Mouse (Mus musculus) common myeloid progenitor, adult 5-6 weeks (primary cell): Measurements from ENCODE around the gene Atp2b4. TPM values are rescaled to one million over a fixed set of nuclear protein-coding genes. Genes with fewer than 3 reads are reported as not detected.

Source experiments
- ATAC-seq: replicated peaks from 2 replicates; pipeline ENCODE4 v1.8.0; 2016; ENCODE audit warnings: low read depth, mild to moderate bottlenecking, moderate TSS enrichment, inconsistent platforms; ENCODE audit not compliant: poor library complexity, severe bottlenecking
- total RNA-seq: library from RNA; stranded (forward); fragments of 200-1000, 187-1606 nt; gene quantifications from 2 replicates; pipeline ENCODE4 v1.2.3, GENCODE M21; 2017

Atp2b4 gene
- total RNA-seq, 1 experiment from 2014 or later, result 63.4 TPM

DNA sequence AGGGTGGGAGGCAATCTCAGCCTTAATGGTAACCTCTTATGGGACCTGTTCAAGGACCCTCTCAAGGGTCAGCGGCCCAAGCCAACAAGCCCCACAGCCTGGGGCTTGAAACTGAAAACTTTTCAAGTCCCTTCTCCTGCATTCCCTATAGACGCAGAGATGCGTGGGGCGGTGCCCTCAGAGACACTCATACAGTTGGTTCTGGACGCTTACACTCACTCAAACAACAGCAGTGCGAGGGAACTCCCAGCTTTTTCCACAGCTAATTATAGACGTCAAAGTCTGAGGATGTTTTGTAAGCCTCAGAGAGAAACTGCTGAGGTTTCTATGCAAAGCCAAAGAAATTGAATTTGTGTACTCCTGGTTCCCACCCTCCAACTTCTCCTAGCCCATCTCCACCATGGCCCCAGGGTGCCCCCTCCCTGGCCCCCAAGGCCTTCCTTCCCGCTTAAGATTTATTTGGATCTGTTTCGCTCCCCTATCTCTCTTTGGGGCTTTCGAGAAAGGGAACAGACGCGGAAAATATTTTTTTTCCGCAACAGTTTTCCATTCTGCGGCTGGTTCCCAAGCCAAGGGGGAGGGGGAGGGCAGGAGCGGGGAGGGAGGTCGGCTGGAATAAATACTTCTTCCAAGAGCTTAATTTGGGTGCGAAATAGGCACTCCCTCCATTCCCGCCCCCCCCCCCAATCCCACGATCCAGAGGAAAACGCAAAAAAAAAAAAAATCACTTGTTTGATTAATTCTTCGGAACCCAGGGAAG is 975 bp downstream of the Atp2b4 start:
- ATAC-seq, result no peak

DNA sequence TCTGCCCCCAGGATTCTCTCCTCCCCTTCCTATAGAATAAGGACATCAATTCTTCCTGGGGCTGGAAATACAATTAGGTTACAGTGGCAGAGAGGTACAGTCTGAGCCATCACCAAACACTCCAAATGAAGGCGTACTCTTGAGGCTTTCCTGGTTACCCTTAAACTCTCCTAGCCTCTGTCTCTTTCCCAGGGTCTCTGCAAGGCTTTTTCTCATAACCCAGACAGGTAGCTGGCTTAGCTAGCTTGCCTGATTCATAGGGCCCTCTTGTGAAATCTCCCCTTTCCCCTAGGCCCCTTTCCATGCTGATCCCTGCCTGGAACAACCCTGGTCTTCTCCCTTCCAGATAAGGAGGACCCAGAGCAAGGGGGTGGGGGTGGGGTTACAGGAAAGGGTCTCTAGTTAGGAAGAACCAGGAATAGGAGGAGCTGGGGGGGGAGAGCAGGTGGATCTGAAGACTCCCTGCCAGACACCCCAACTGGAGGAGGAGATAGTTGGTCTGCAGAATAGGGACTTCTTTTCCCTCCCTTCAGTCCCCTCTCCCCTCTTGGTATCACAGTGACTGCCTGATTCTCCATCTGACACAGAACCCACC is 1.9 kb downstream of the Atp2b4 start:
- ATAC-seq, result no peak

DNA sequence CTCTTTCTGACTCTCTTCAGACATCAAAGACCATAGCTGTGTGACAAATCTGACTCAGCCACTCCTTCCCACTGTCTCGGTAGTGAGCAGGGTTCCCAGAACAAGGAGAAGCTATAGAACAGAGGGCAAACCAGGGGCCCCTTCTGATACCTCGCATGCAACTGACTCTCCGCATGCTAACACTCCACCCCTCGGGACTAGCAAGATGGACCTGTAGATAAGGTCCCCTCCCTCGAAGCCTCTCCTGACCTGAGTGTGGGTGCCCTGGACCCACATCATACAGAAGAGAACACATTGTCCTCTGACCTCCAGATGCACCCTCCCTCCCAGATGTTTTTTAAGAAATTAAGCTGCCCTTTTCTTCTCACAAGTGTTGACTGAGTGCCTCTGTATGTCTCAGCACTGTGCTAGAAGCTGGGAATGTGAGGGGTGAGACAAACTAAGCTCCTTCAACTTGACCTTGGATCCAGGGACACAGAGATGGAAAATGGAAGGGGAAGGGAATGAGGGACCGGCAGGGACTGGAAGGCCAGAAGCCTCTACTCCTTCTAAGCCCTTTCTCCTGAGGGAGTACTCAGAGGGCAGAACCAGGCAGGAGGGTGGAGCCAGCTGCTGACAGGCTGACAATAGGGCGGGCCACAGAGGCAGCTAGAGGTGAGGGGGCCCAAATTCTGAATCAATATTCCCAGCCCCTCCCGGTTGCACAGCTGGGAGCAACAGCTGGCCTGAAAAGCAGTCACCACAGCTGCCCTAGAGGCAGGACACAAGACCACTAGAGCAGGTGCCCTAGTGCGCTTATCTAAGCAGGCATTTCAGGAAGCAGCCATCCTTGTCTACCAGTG is 2.6 kb downstream of the Atp2b4 start:
- peak; percentile 10; the same call in 1 of the 2 replicates for ATAC-seq

DNA sequence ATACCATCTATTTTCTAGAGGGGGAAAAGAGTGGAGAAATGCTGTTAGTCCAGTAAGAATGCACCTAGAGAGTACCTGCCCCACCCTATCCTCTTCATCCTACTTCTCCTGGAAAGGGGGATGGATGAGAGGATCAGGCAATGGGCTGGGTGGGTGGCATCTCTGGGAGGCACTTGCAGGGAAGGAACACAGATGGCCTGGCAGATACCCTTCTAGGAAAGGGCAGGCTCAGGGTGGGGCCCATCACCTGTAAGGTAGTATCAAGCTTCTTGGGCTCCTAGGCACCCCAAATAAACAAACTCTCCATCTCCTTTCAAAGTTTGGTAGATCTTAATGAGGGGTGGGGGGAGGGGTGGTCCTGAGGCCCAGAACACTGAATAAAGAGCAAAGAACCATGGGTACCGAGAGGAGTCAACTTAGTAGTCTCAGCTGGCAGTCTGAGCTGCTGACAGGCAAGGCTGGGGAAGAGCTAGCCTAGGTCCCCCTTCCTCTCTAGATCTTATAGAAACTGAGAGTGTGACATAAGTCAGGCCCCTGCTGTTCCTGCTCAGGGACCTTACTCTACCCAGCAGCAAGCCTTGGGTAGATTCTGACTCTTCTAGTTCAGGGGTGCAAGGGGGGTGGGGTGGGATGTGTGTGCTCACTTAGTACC is 3.4 kb downstream of the Atp2b4 start:
- ATAC-seq, result no peak

DNA sequence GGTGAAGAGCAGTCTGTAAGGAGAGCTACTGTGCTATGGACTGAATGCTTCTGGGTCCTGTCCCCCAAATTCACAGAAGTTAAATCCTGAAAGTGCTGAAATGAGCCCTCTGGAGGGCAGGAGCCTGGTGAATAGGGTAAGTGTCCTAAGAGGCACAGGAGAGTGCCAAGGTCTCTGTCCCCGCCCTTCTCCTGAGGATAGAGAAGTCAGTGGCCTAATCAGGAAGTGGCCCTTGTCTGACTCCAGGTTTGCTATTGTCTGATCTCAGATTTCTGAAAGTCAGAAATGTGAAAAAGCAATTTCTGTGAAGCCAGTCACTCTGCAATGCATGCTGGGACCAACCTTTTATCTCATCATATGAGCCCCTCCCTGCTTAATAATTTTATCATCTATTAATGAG is 7.2 kb downstream of the Atp2b4 start:
- peak; percentile 39; the same call in 1 of the 2 replicates for ATAC-seq

DNA sequence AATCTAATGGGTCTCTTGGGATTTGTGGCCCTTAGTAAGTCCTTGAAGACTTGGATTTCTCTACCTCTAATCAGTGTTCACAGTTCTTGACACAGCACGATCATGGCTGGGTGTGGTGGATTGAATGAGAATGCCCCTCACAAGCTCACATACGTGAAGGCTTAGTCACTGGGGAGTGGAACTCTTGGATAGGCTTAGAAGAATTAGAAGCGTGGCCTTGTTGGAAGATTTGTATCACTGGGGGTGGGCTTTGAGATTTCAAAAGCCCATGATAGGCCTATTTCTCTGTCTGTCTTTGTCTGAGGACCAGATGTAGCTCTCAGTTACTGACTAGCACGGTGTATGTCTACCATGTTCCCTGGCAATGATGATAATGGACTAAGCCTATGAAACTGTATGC is 10.8 kb downstream of the Atp2b4 start:
- no peak for ATAC-seq

DNA sequence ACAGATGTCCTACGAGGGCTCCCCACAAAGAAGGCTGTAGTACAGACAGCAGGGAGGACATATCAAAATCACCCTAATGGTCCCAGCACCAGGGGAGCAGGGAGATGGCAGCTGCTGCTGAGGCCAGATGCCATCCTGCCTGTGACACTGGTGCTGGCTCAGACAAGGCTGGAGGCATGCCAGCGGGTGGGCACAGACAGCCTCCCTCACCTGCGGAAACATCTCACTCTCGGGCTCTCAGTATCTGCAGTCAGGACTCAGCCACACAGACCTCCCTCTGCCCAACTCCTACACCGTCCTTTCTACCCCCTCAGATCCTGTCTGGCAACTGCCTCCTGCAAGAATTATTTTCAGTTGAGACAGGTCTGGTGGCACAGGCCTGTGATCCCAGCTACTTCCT is 12.0 kb downstream of the Atp2b4 start:
- ATAC-seq, result no peak

DNA sequence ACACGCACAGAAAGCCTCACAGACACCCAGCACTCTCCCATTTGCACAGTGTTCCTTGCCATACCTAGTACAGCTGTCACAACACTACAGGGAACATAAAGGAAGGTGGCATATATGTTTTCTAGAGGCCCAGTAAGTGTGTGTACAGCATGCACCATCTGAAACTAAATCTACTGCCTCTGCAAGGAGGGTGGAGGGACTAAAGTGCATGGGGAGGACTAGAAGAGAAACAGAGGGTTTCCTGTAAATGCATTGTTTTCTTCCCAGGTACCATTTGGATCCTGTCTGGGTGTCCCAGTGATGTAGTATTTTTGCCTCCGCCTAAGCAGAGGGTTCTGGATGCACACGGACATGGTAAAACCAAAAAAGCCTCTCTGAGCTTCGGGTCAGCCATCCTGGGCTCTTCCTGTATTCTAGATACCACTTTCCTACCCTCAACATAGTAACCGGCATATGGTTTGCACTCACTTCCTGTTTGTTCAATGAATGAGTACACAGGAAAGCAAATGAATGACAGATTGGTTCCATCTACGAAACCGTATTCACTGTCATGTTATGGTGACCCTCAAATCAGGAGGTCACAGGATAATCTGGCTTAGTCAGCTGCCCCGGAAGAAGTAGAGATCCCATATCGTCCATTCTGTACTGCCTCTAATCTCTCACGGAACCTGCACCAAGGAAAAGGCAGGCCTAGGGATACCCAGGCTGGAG is 13.2 kb downstream of the Atp2b4 start:
- ATAC-seq, result peak; percentile 54

DNA sequence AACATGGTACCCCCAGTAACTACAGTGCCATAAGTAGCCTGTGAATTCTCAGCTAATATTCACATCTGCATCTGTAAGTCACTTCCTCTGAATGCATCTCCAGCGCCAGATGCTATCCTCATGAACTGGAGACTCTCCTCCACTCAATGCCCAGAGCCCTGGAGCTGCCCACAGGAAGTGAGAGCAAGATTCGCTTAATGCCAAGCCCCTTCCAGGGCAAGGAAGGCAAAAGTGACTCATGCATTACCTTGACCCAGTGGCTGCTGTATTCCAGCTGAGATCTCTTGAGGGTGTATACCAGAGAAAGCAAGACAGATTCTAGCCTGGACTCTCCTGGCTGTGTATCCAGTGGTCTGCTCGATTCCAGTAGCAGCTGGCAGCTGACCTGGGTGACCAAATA is 16.2 kb downstream of the Atp2b4 start:
- peak; percentile 30; the same call in 1 of the 2 replicates for ATAC-seq

DNA sequence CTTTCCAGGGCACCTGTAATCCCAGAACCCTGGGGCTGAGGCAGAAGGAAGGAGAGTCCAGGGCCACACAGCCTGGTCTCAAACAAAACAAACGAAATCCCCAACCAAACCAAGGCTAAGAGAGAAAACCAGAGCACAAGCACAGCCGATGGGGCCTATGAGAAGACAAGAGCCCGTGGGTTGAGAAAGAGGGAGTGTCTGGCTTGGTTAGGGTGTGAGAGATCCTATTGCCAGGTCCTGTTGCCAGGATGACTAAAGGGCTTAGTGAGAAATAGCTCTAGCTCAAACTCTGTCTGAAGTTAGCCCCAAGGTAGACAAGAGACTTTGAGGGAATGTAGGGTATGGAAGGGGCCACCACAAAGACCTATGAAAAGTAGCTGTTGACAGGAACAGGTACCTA is 19.3 kb downstream of the Atp2b4 start:
- ATAC-seq, result no peak

DNA sequence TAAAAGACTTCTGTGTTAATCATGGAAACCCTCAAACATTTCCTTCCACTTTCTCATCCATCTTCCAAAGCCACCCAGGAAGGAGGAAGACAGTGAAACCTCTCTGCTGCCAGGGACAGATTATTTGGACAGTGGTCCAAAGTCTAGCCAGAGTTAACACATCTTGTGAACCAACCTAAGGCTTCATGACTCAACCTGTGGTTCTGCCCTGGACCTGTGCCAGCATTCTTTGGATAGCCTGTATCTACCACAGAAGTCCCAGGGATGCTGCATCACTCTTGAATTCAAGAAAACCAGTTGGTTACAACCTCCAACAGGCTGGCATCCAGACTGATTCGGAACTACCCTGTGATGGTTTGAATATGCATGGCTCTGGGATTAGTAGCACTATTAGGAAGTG is 21.8 kb downstream of the Atp2b4 start:
- ATAC-seq, result peak; percentile 66

DNA sequence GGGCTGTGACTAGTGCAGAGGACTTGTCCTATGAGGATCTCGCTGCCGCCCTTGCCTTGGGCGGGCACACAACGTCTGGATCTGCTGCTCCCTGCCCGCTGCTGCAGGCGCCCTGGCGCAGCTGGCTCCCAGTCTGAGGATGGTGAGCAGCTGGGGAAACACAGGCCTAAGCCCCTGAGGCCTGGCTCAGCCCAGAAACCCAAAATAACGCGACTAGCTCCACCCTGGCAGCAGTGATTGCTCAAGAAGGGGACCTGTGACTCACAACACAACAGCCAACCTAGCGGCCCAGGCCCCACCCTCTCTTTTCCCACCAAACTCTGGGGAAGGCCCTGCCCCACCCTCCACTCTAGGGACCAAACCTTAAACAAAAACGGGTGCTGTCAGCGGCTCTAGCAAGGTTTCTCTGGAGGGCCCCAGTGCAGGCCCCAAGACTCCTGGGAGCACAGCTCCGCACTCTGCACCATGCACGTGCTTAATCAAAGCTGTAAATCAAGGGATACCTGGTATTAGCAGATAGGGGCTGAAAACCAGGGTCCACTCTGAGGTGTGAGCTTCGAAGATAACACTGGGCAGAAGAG is 23.1 kb downstream of the Atp2b4 start:
- peak; percentile 64 for ATAC-seq

DNA sequence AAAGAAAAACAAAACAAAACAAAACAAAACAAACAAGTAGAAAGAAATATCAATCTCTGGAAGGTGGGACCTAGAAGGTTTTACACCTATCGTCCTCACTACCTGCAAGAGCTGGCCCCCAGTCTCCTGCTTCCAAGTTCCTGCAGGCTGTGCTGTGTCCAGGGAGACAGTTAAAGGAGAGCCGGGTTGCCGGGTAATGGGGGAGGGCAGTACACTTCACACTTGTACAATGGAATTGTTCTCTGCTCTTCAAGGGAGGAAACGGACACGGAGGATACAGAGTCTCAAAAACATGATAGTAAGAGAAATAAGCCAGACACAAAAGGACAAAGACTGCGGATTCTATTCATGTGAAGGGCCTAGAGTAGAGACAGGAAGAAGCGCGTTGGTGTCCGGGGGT is 28.3 kb downstream of the Atp2b4 start:
- no peak for ATAC-seq

DNA sequence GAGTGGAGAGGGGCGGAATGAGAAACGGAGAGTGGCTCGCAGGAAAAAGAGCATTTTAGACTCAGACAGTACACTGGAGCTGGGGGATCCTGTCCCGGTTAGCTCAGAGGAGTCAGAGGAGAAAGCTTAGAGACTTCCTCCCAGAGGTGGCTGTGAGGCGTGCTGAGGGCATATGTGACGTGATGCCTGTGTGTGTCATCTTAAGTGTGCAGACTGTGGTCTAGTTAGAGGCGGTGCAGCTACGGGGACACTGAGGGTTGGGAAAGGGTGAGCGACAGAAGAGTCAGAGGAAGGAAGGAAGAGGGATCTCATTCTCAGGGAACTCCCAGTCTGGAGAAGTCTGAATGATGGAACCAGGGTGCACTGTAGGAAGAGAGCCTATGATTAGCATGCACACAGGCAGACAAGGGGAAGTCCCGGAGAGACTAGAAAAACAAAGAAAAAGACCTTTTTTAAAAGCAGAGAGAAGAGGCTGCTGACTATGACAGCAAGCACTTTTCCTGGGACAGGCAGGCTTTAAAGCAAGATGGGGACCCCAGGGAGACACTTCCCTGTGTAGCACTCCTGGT is 28.9 kb downstream of the Atp2b4 start:
- no peak for ATAC-seq

DNA sequence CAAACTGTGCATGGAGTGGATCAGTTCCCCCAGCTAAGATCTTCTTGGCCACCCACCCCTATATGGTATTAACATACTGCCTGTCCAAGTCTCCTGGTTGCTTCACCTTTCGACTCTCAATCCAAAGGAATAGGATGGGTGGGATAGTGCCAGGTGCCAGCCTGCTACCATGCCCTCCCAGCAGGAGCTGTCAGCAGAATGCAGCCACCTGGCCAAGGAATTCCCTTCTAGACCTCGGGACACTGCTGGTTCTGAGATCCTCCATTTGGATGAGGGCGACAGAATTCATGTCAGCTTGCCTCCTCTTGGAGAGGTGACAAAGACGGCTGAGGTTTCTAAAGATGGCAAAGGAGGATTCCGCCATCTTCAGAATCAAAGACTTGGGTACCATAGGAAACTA is 32.8 kb downstream of the Atp2b4 start:
- ATAC-seq, result no peak

DNA sequence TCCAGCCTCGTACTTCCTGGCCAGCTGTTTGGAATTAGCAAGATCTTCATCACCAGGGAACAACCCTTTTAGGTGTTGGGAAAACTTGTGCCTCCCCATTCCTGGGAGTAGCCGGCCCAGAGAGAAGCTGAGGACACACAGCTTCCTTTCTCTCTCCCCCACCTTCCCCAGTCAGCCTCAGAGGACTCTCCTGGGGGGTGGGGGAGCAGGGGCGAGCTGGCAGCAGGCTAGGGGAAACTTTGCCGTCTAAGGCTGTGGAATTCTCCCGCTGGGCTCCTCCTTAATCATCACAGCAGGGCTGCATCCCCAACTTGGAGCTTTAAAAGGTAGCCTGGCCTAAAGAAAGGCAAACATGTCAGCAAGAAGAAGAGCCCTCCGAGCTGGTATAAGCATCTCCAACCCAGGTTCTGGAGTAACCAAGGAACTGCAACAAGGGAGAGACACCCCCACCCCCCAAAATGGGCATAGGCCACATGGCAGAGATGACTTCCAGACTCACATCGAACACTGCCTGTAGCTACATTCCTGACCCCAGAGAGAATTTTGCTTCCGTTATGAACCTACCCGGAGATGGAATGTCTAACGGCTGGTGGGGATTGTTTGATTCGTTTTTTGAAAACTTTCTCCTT is 33.8 kb downstream of the Atp2b4 start:
- ATAC-seq, result no peak

DNA sequence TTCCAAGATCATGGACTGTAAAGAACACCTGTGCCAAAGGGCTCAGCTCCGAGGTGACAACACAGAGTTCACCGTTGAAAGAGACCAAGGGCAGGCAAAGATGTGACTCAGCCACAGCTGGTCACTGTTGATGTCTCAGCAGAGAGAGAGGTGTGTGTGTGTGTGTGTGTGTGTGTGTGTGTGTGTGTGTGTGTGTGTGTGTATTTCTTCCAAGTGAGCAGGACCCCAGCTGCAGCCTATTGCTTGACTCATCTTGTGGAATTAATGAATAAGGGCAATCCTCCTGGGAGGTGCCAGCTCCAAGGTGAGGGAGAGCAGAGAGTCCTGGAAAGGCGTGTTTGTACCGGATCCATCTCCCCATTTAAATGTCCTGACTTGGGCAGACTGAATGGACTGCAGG is 35.5 kb downstream of the Atp2b4 start:
- no peak for ATAC-seq

DNA sequence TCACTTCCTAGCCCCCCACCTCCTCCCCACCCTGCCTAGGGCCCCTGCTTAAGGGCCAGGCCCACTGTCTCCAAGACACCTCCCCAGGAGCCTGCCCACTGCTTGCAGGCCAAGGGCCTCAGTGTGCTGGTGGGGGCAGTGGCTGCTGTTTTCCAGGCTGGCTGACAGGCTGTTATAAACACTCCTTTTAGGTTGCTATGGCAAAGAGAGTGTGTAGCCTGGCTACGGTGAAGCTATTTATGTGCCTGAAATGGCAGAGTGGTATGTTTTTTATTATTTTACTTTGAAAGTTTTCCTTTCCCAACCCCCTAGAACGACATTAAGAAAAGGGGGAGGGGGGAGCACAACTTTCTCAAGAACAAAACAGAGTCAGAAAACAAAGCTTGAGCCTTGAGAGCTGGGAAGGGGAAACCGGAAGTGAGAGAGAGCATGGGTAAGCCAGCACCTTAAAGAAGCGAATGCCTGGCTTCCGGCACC is 37.9 kb downstream of the Atp2b4 start:
- ATAC-seq, result no peak

DNA sequence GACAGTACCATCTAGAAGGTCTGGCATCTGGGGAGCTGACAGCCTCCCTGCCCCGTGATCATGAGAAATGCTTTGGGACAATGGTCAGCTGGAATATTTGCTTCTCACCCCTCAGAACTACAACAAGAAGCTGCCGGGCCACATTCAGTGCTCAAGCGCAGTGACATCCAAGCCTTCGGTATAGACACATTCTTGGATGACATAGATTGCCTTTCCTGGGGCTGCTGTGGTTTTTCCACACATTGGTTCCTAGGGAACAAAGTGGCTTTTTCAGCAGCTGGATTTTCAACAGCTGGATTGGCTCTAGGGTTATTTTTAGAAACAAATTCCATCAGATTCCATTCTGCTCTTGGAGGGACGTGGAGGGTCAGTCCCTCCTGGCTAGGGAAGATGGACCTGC is 39.6 kb downstream of the Atp2b4 start:
- ATAC-seq, result no peak
